Mouse (Mus musculus): ENCODE results near the gene Olfr450. TPM values are rescaled to one million over a fixed set of nuclear protein-coding genes. Genes with fewer than 3 reads are reported as not detected.

Olfr450 gene
- total RNA-seq, 1 experiment, result not detected

- no peak for DNase-seq (ENCODE audit: low read depth, low spot score)
- Histone ChIP-seq H3K9ac (ENCODE audit: insufficient read depth, low read depth, low read length, poor library complexity, severe bottlenecking) (no peak overlapping the region), H3K36me3 (ENCODE audit: control insufficient read depth, insufficient read depth, low read length, poor library complexity, severe bottlenecking) (no peaks in the 10 kb centered on the region), H3K4me3 (ENCODE audit: insufficient read depth in 1 of 2, low read depth in 1 of 2, low read length in 2 of 2, poor library complexity in 1 of 2, severe bottlenecking in 1 of 2) (no peak overlapping the region), H3K27ac (ENCODE audit: insufficient read depth, low read depth, low read length, poor library complexity, severe bottlenecking) (no peak overlapping the region), H3K4me1 (ENCODE audit: control insufficient read depth in 2 of 2, insufficient read depth in 2 of 2, low read length in 2 of 2, poor library complexity in 1 of 2) (no peaks in the 10 kb centered on the region), H3K9me3 (ENCODE audit: control insufficient read depth, insufficient read depth, low read depth, low read length) (no peaks in the 10 kb centered on the region)
- TF ChIP-seq CHD2 (IDR thresholded peaks at IDR 0.05; ENCODE audit: low read depth, low read length), result no peak
- no peak for TF ChIP-seq ZNF384 (IDR thresholded peaks at IDR 0.05; ENCODE audit: low read depth, low read length)
- no peak for TF ChIP-seq MAFK (IDR thresholded peaks at IDR 0.05; ENCODE audit: insufficient read depth, low read depth, low read length)
- TF ChIP-seq HCFC1 (IDR thresholded peaks at IDR 0.05; ENCODE audit: borderline replicate concordance, insufficient read depth, low read length), result no peak
- TF ChIP-seq ZC3H11A (IDR thresholded peaks at IDR 0.05; ENCODE audit: borderline replicate concordance, low read depth, low read length), result no peak
- in situ Hi-C loops (cut with MboI; ENCODE audit: low sequenced_read_pairs in 2 of 2, unreplicated experiment in 2 of 2), result no loop called here
Observed at GRCm38 (mm10) chr6:42790949-42791556, 20.7 kb upstream of the Olfr450 start.

- in situ Hi-C loops (cut with MboI; ENCODE audit: low sequenced_read_pairs in 2 of 2, unreplicated experiment in 2 of 2), result no loop called here
- DNase-seq (ENCODE audit: low read depth, low spot score), result no peak
- TF ChIP-seq ZC3H11A (IDR thresholded peaks at IDR 0.05; ENCODE audit: borderline replicate concordance, low read depth, low read length) (no peak), MAFK (IDR thresholded peaks at IDR 0.05; ENCODE audit: insufficient read depth, low read depth, low read length) (no peak), CHD2 (IDR thresholded peaks at IDR 0.05; ENCODE audit: low read depth, low read length) (no peak), ZNF384 (IDR thresholded peaks at IDR 0.05; ENCODE audit: low read depth, low read length) (no peak), HCFC1 (IDR thresholded peaks at IDR 0.05; ENCODE audit: borderline replicate concordance, insufficient read depth, low read length) (no peak)
- Histone ChIP-seq H3K9me3 (ENCODE audit: control insufficient read depth, insufficient read depth, low read depth, low read length) (no peaks in the 10 kb centered on the region), H3K27ac (ENCODE audit: insufficient read depth, low read depth, low read length, poor library complexity, severe bottlenecking) (no peak overlapping the region), H3K4me3 (ENCODE audit: insufficient read depth in 1 of 2, low read depth in 1 of 2, low read length in 2 of 2, poor library complexity in 1 of 2, severe bottlenecking in 1 of 2) (no peak overlapping the region), H3K4me1 (ENCODE audit: control insufficient read depth in 2 of 2, insufficient read depth in 2 of 2, low read length in 2 of 2, poor library complexity in 1 of 2) (no peaks in the 10 kb centered on the region), H3K9ac (ENCODE audit: insufficient read depth, low read depth, low read length, poor library complexity, severe bottlenecking) (no peak overlapping the region), H3K36me3 (ENCODE audit: control insufficient read depth, insufficient read depth, low read length, poor library complexity, severe bottlenecking) (no peaks in the 10 kb centered on the region)
Observed at GRCm38 (mm10) chr6:42794982-42795381, 16.8 kb upstream of the Olfr450 start.

- DNase-seq (ENCODE audit: low read depth, low spot score), result no peak
- in situ Hi-C loops (cut with MboI; ENCODE audit: low sequenced_read_pairs in 2 of 2, unreplicated experiment in 2 of 2), result no loop called here
- Histone ChIP-seq H3K9me3 (ENCODE audit: control insufficient read depth, insufficient read depth, low read depth, low read length) (no peaks in the 10 kb centered on the region), H3K36me3 (ENCODE audit: control insufficient read depth, insufficient read depth, low read length, poor library complexity, severe bottlenecking) (no peaks in the 10 kb centered on the region), H3K4me1 (ENCODE audit: control insufficient read depth in 2 of 2, insufficient read depth in 2 of 2, low read length in 2 of 2, poor library complexity in 1 of 2) (no peaks in the 10 kb centered on the region), H3K4me3 (ENCODE audit: insufficient read depth in 1 of 2, low read depth in 1 of 2, low read length in 2 of 2, poor library complexity in 1 of 2, severe bottlenecking in 1 of 2) (no peak within 1 kb of the TSS), H3K9ac (ENCODE audit: insufficient read depth, low read depth, low read length, poor library complexity, severe bottlenecking) (no peak within 1 kb of the TSS), H3K27ac (ENCODE audit: insufficient read depth, low read depth, low read length, poor library complexity, severe bottlenecking) (no peak within 1 kb of the TSS)
- TF ChIP-seq MAFK (IDR thresholded peaks at IDR 0.05; ENCODE audit: insufficient read depth, low read depth, low read length) (no peak), HCFC1 (IDR thresholded peaks at IDR 0.05; ENCODE audit: borderline replicate concordance, insufficient read depth, low read length) (no peak), CHD2 (IDR thresholded peaks at IDR 0.05; ENCODE audit: low read depth, low read length) (no peak), ZNF384 (IDR thresholded peaks at IDR 0.05; ENCODE audit: low read depth, low read length) (no peak), ZC3H11A (IDR thresholded peaks at IDR 0.05; ENCODE audit: borderline replicate concordance, low read depth, low read length) (no peak)
Observed at GRCm38 (mm10) chr6:42834084-42834483, 22.3 kb downstream of the Olfr450 start, which contains the start of gene Olfr449. Gene Olfr449 (plus strand): TSS chr6:42834384.

- Histone ChIP-seq H3K9me3 (ENCODE audit: control insufficient read depth, insufficient read depth, low read depth, low read length) (no peaks in the 10 kb centered on the region), H3K4me1 (ENCODE audit: control insufficient read depth in 2 of 2, insufficient read depth in 2 of 2, low read length in 2 of 2, poor library complexity in 1 of 2) (no peaks in the 10 kb centered on the region), H3K36me3 (ENCODE audit: control insufficient read depth, insufficient read depth, low read length, poor library complexity, severe bottlenecking) (no peaks in the 10 kb centered on the region), H3K9ac (ENCODE audit: insufficient read depth, low read depth, low read length, poor library complexity, severe bottlenecking) (no peak overlapping the region), H3K27ac (ENCODE audit: insufficient read depth, low read depth, low read length, poor library complexity, severe bottlenecking) (no peak overlapping the region), H3K4me3 (ENCODE audit: insufficient read depth in 1 of 2, low read depth in 1 of 2, low read length in 2 of 2, poor library complexity in 1 of 2, severe bottlenecking in 1 of 2) (no peak overlapping the region)
- in situ Hi-C loops (cut with MboI; ENCODE audit: low sequenced_read_pairs in 2 of 2, unreplicated experiment in 2 of 2), result loop anchor here (10.0 to 25.0 kb wide), 2 partner anchors 223 to 636 kb away; partner anchors contain the start of gene Tcaf2 (in 1 of the 2)
- DNase-seq (ENCODE audit: low read depth, low spot score), result peak; percentile 50
- TF ChIP-seq ZC3H11A (IDR thresholded peaks at IDR 0.05; ENCODE audit: borderline replicate concordance, low read depth, low read length) (0 out of 2 replicates have a peak, but pooled peaks have one; percentile 60), HCFC1 (IDR thresholded peaks at IDR 0.05; ENCODE audit: borderline replicate concordance, insufficient read depth, low read length) (no peak), ZNF384 (IDR thresholded peaks at IDR 0.05; ENCODE audit: low read depth, low read length) (peak; percentile 68; the same call in 1 of the 2 replicates), CHD2 (IDR thresholded peaks at IDR 0.05; ENCODE audit: low read depth, low read length) (no peak)
Observed at GRCm38 (mm10) chr6:42860222-42860819, 48.6 kb downstream of the Olfr450 start.

Other genes with a start within 250 kb of the Olfr450 start
- not detected in 2 replicates for gene Tcaf3, start 214.2 kb upstream of the Olfr450 start, total RNA-seq (2012; rRNA removed)
- gene Tcaf2, start 166.7 kb upstream of the Olfr450 start, total RNA-seq (2012; rRNA removed), result 2.5 and 3.7 TPM in 2 replicates
- 12.5 and 19.9 TPM in 2 replicates for gene Tcaf1, start 101.9 kb upstream of the Olfr450 start, total RNA-seq (2012; rRNA removed)
- not detected in 2 replicates for gene Olfr453, start 72.6 kb upstream of the Olfr450 start, total RNA-seq (2012; rRNA removed)
- gene Olfr38, start 55.5 kb upstream of the Olfr450 start, total RNA-seq (2012; rRNA removed), result not detected in 2 replicates
- gene Olfr452, start 26.8 kb upstream of the Olfr450 start, total RNA-seq (2012; rRNA removed), result not detected in 2 replicates
- gene Olfr449, start 22.4 kb downstream of the Olfr450 start, total RNA-seq (2012; rRNA removed), result not detected in 2 replicates
- not detected in 2 replicates for gene Olfr448, start 78.5 kb downstream of the Olfr450 start, total RNA-seq (2012; rRNA removed)
- not detected in 2 replicates for gene Olfr447, start 96.9 kb downstream of the Olfr450 start, total RNA-seq (2012; rRNA removed)
- not detected in 2 replicates for gene Olfr446, start 109.4 kb downstream of the Olfr450 start, total RNA-seq (2012; rRNA removed)
- not detected in 2 replicates for gene Olfr444, start 137.1 kb downstream of the Olfr450 start, total RNA-seq (2012; rRNA removed)

All from ES-E14 (cell line).